In genomic region chr1:181003790-181004189, GRCm38 (mm10) we compare ENCODE assay signal across 44 mouse cellular contexts. TPM values are rescaled to one million over a fixed set of nuclear protein-coding genes. Genes with fewer than 3 reads are reported as not detected.
"Had no signal": no experiment of that assay in that cellular context is flagged by ENCODE, and none has a peak within 500 bp of the region (broad histone marks: within the 10 kb centered on the region; RNA-seq: fewer than 3 reads in every experiment).

No protein-coding gene starts in this region.

- H3K9ac ChIP-seq: limb, embryonic 12.5 days; limb, embryonic 13.5 days; limb, embryonic 15.5 days; liver, embryonic 12.5 days; liver, embryonic 13.5 days; liver, embryonic 14.5 days; liver, embryonic 15.5 days; liver, postnatal 0 days; lung, embryonic 14.5 days; lung, embryonic 15.5 days; midbrain, embryonic 12.5 days; midbrain, embryonic 13.5 days; midbrain, embryonic 15.5 days had no signal

- H3K4me1 ChIP-seq: lung, embryonic 15.5 days; midbrain, embryonic 15.5 days had no signal

- H3K4me2 ChIP-seq: limb, embryonic 12.5 days; limb, embryonic 13.5 days; limb, embryonic 15.5 days; liver, embryonic 11.5 days; liver, embryonic 12.5 days; liver, embryonic 13.5 days; liver, embryonic 15.5 days; lung, embryonic 14.5 days; lung, embryonic 15.5 days; midbrain, embryonic 11.5 days; midbrain, embryonic 12.5 days; midbrain, embryonic 13.5 days; midbrain, embryonic 15.5 days had no signal

- H3K4me3 ChIP-seq: limb, embryonic 10.5 days; limb, embryonic 12.5 days; limb, embryonic 13.5 days; limb, embryonic 15.5 days; liver, embryonic 12.5 days; liver, embryonic 13.5 days; liver, embryonic 15.5 days; lung, embryonic 15.5 days; megakaryocyte, embryonic 14.5 days; midbrain, embryonic 10.5 days; midbrain, embryonic 12.5 days; midbrain, embryonic 13.5 days; midbrain, embryonic 15.5 days; myocyte had no signal

- ATAC-seq: liver, embryonic 12.5 days; liver, postnatal 0 days; lung, postnatal 0 days; midbrain, embryonic 13.5 days; midbrain, embryonic 15.5 days; midbrain, embryonic 16.5 days had no signal

- H3K27me3 ChIP-seq: limb, embryonic 12.5 days; limb, embryonic 13.5 days; limb, embryonic 15.5 days; liver, embryonic 13.5 days; lung, embryonic 15.5 days; midbrain, embryonic 12.5 days; midbrain, embryonic 13.5 days; midbrain, embryonic 15.5 days had no signal

- H3K36me3 ChIP-seq: limb, embryonic 10.5 days; limb, embryonic 12.5 days; limb, embryonic 13.5 days; limb, embryonic 15.5 days; liver, embryonic 12.5 days; liver, embryonic 13.5 days; liver, embryonic 15.5 days; lung, embryonic 15.5 days; midbrain, embryonic 10.5 days; midbrain, embryonic 12.5 days; midbrain, embryonic 13.5 days; midbrain, embryonic 15.5 days had no signal

- DNase-seq: left cerebral cortex, postnatal 4 days; liver; liver, embryonic 13.5 days; liver, postnatal 0 days; lung, adult 18-20 months; lung, adult 2 months; lung, embryonic 14.5 days; lung, postnatal 10 days; lung, postnatal 14 days; lung, postnatal 36 days; lung, postnatal 4 days; midbrain, embryonic 14.5 days had no signal

- H3K27ac ChIP-seq: limb, embryonic 10.5 days; limb, embryonic 12.5 days; limb, embryonic 13.5 days; limb, embryonic 15.5 days; liver, embryonic 12.5 days; liver, embryonic 13.5 days; liver, embryonic 14.5 days; liver, embryonic 15.5 days; lung, embryonic 15.5 days; macrophage; midbrain, embryonic 10.5 days; midbrain, embryonic 12.5 days; midbrain, embryonic 13.5 days; midbrain, embryonic 15.5 days had no signal

- H3K9me3 ChIP-seq: limb, embryonic 10.5 days; limb, embryonic 12.5 days; limb, embryonic 13.5 days; limb, embryonic 15.5 days; liver, embryonic 12.5 days; liver, embryonic 13.5 days; liver, embryonic 15.5 days; lung, embryonic 15.5 days; megakaryocyte, embryonic 14.5 days; midbrain, embryonic 10.5 days; midbrain, embryonic 12.5 days; midbrain, embryonic 13.5 days; midbrain, embryonic 15.5 days had no signal

RNA-seq across cellular contexts. Expression of gene Ephx1, which starts 16.9 kb away (rescaled TPM):
- total RNA-seq: megakaryocyte-erythroid progenitor cell, adult 5-6 weeks had no signal

RNA-seq across cellular contexts. Expression of gene 9130409I23Rik, which starts 47.2 kb away (rescaled TPM):
- total RNA-seq: left cerebral cortex, postnatal 10 days; left cerebral cortex, postnatal 14 days; left cerebral cortex, postnatal 25 days; left cerebral cortex, postnatal 36 days; left cerebral cortex, postnatal 4 days; megakaryocyte progenitor cell, adult 5-6 weeks; megakaryocyte, adult 5-6 weeks; megakaryocyte-erythroid progenitor cell, adult 5-6 weeks; midbrain, postnatal 0 days; monocyte, adult 5-6 weeks had no signal
- polyA plus RNA-seq: limb, embryonic 10.5 days; limb, embryonic 11.5 days; limb, embryonic 12.5 days; limb, embryonic 13.5 days; limb, embryonic 14.5 days; limb, embryonic 15.5 days; liver, embryonic 11.5 days; liver, embryonic 13.5 days; lung, adult 2 months; lung, embryonic 15.5 days; lung, embryonic 16.5 days; lung, postnatal 0 days; macrophage; midbrain, embryonic 10.5 days; midbrain, embryonic 11.5 days; midbrain, embryonic 12.5 days; midbrain, embryonic 14.5 days; midbrain, embryonic 15.5 days; midbrain, embryonic 16.5 days; midbrain, postnatal 0 days; myocyte; neural tube, embryonic 11.5 days had no signal
